Mouse (Mus musculus): ENCODE measurements at regions not wholly inside any gene's neighbourhood (a gene's known extent, or its start where the extent isn't known, plus 50 kb on each side); places are given as distances from the start of the nearest gene placed in this dataset.

GRCm38 (mm10) chr8:25449590-25449989 is 625.4 kb upstream of the Adam5 start:
- TF ChIP-seq CTCF (IDR thresholded peaks at IDR 0.05; ENCODE audit: low read depth, low read length) (no peak), POLR2A (IDR thresholded peaks at IDR 0.05; ENCODE audit: borderline replicate concordance, low read depth, low read length) (no peak)

All from bone marrow macrophage, adult 2 months (primary cell).